Mouse (Mus musculus) B cell, adult 2 months (primary cell): ENCODE measurements around the gene Plin4.

Experiments used
- DNase-seq, 2 experiments: peaks; one replicate each; pipeline ENCODE4 v3.0.0; 2022

The Plin4 gene

GRCm38 (mm10) chr17:56100811-56101210 lies 8.8 kb downstream of the Plin4 start:
- no peak for DNase-seq

- DNase-seq = no peak
Measured at GRCm38 (mm10) chr17:56098711-56099572, 10.7 kb downstream of the Plin4 start.

- DNase-seq = no peak
Measured at GRCm38 (mm10) chr17:56098180-56098579, 11.4 kb downstream of the Plin4 start.

- no peak for DNase-seq
Measured at GRCm38 (mm10) chr17:56096883-56097282, 12.7 kb downstream of the Plin4 start.

GRCm38 (mm10) chr17:56092794-56093193 lies 16.8 kb downstream of the Plin4 start:
- no peak for DNase-seq

- no peak for DNase-seq
Measured at GRCm38 (mm10) chr17:56092312-56092711, 17.3 kb downstream of the Plin4 start.

- DNase-seq = no peak
Measured at GRCm38 (mm10) chr17:56080781-56081585, 28.6 kb downstream of the Plin4 start.

GRCm38 (mm10) chr17:56079921-56080320 lies 29.7 kb downstream of the Plin4 start:
- DNase-seq = peak; percentile 9

- DNase-seq = peak; percentile 99 to 100
Measured at GRCm38 (mm10) chr17:56078880-56079795, 30.5 kb downstream of the Plin4 start, which contains the start of gene Hdgfl2. Hdgfl2 (plus strand) TSS chr17:56079634.

- DNase-seq = peak in 1 of 2 experiments; percentile 16
Measured at GRCm38 (mm10) chr17:56078361-56078760, 31.2 kb downstream of the Plin4 start.

GRCm38 (mm10) chr17:56077523-56077922 lies 32.1 kb downstream of the Plin4 start:
- DNase-seq = no peak

- DNase-seq = peak; percentile 97
Measured at GRCm38 (mm10) chr17:56074827-56075208, 34.8 kb downstream of the Plin4 start, which contains the start of gene Ubxn6. Ubxn6 (minus strand) TSS chr17:56075028.

- DNase-seq = peak; percentile 90 to 91
Measured at GRCm38 (mm10) chr17:56074097-56074826, 35.3 kb downstream of the Plin4 start.

- DNase-seq = no peak
Measured at GRCm38 (mm10) chr17:56072243-56072642, 37.4 kb downstream of the Plin4 start.

GRCm38 (mm10) chr17:56071126-56071525 lies 38.5 kb downstream of the Plin4 start:
- no peak for DNase-seq

- DNase-seq = no peak
Measured at GRCm38 (mm10) chr17:56069066-56069465, 40.5 kb downstream of the Plin4 start.

- DNase-seq = no peak
Measured at GRCm38 (mm10) chr17:56066451-56066850, 43.2 kb downstream of the Plin4 start.

GRCm38 (mm10) chr17:56065715-56066114 lies 43.9 kb downstream of the Plin4 start:
- peak in 1 of 2 experiments; percentile 14 for DNase-seq

GRCm38 (mm10) chr17:56062081-56062480 lies 47.5 kb downstream of the Plin4 start:
- DNase-seq = no peak

GRCm38 (mm10) chr17:56057381-56058120 lies 52.1 kb downstream of the Plin4 start:
- no peak for DNase-seq
